Mouse (Mus musculus) testis, adult 2 months (tissue): ENCODE results near the gene Ttll3. TPM values are rescaled to one million over a fixed set of nuclear protein-coding genes. Genes with fewer than 3 reads are reported as not detected.

Experiments
- H3K27ac ChIP-seq: fragments of 200-500 bp; 2 replicates; pipeline ENCODE4 v1.5.1; 2012; ENCODE audit warnings: low read depth, low read length; ENCODE audit not compliant: control insufficient read depth, insufficient read depth
- H3K27me3 ChIP-seq: fragments of 200-500 bp; 2 replicates; pipeline ENCODE4 v1.6.1; 2012; ENCODE audit warnings: mild to moderate bottlenecking, low read length, moderate library complexity; ENCODE audit not compliant: control insufficient read depth, insufficient read depth
- H3K36me3 ChIP-seq: fragments of 200-500 bp; 2 replicates; pipeline ENCODE4 v1.6.1; 2012; ENCODE audit warnings: mild to moderate bottlenecking, low read length; ENCODE audit not compliant: control insufficient read depth, insufficient read depth
- H3K4me1 ChIP-seq: fragments of 200-500 bp; 2 replicates; pipeline ENCODE4 v1.6.1; 2012; ENCODE audit warnings: low read length; ENCODE audit not compliant: control insufficient read depth, insufficient read depth
- H3K4me3 ChIP-seq: fragments of 200-500 bp; 2 replicates; pipeline ENCODE4 v1.5.1; 2012; ENCODE audit warnings: low read depth, mild to moderate bottlenecking, low read length, moderate library complexity, mixed read lengths; ENCODE audit not compliant: control insufficient read depth
- CTCF ChIP-seq: fragments of 200-500 bp; IDR thresholded peaks from 2 replicates; pipeline ENCODE4 v1.5.1; 2012; ENCODE audit warnings: low read depth, mild to moderate bottlenecking, inconsistent platforms, low read length, moderate library complexity; ENCODE audit not compliant: control insufficient read depth, insufficient read depth, insufficient replicate concordance
- POLR2A ChIP-seq: fragments of 200-500 bp; IDR thresholded peaks from 2 replicates; pipeline ENCODE4 v1.6.1; 2012; ENCODE audit warnings: low read depth, mild to moderate bottlenecking, inconsistent platforms, low read length, moderate library complexity; ENCODE audit not compliant: control insufficient read depth
- polyA plus RNA-seq: library from polyadenylated mRNA; depleted of rRNA; stranded (reverse); fragments of >200 nt; gene quantifications from 2 replicates; pipeline ENCODE4 v1.2.3, GENCODE M21; 2012

Gene Ttll3
- polyA plus RNA-seq, 1 experiment = 133 TPM

DNA sequence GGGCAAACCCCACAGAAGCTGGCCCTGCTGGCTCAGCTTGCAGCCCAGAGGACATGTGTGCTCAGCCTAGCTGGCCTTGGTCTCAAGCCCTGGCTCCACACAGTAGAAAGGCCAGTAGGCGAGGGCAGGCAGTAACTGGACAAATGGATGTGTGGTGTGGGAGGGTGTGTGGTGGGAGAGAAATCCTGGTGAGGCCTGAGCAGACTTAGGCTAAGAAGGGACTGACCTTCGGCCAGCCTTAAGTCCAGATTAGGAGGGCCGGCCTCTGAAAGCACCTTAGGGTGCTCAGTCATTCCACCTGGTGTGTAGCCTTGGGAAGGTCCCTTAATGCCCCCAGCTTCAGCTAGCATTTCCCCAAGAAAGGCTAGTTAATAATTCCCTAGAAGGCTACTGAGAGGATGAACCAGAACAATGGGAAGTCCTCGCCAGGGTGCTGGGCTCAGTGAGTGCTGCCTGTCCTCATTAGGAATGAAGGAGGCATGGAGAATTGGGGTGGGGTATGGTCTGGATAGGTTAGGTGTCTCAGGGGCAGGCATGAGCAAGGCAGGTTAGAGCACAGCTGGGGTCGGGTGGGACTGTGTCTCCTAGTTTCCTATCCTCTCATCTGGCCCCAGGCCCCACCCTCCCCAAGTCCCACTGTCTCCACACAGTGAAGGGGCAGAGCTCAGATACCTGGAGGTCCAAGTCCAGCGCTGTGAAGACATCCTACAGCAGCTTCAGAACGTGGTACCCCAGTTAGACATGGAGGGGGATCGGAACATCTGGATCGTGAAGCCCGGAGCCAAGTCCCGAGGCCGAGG is 15.8 kb downstream of the Ttll3 start:
- H3K27ac ChIP-seq = no peak overlapping the region
- no peak overlapping the region for H3K4me3 ChIP-seq
- H3K27me3 ChIP-seq = no peaks in the 10 kb centered on the region
- H3K36me3 ChIP-seq = no peaks in the 10 kb centered on the region; the same call in 1 of the 2 replicates
- H3K4me1 ChIP-seq = no peaks in the 10 kb centered on the region
- TF ChIP-seq CTCF (no peak), POLR2A (no peak)

GRCm38 (mm10) chr6:113405483-113405882 is 16.4 kb downstream of the Ttll3 start:
- Histone ChIP-seq H3K4me3 (no peak overlapping the region), H3K36me3 (no peaks in the 10 kb centered on the region; the same call in 1 of the 2 replicates), H3K27ac (no peak overlapping the region), H3K27me3 (no peaks in the 10 kb centered on the region), H3K4me1 (no peaks in the 10 kb centered on the region)
- TF ChIP-seq POLR2A (no peak), CTCF (no peak)

- Histone ChIP-seq H3K4me1 (no peaks in the 10 kb centered on the region), H3K27me3 (no peaks in the 10 kb centered on the region), H3K27ac (no peak overlapping the region), H3K36me3 (no peaks in the 10 kb centered on the region; the same call in 1 of the 2 replicates), H3K4me3 (no peak overlapping the region)
- TF ChIP-seq POLR2A = no peak
- TF ChIP-seq CTCF = peak; percentile 47; the same call in 1 of the 2 replicates
Observed at GRCm38 (mm10) chr6:113406683-113407082, 17.6 kb downstream of the Ttll3 start.

GRCm38 (mm10) chr6:113410001-113410400 is 20.9 kb downstream of the Ttll3 start:
- Histone ChIP-seq H3K4me1 (no peaks in the 10 kb centered on the region), H3K4me3 (no peak overlapping the region), H3K27ac (no peak overlapping the region), H3K27me3 (no peaks in the 10 kb centered on the region), H3K36me3 (no peaks in the 10 kb centered on the region; the same call in 1 of the 2 replicates)
- TF ChIP-seq POLR2A (no peak), CTCF (no peak)

GRCm38 (mm10) chr6:113416416-113416815 is 27.4 kb downstream of the Ttll3 start:
- Histone ChIP-seq H3K36me3 (no peaks in the 10 kb centered on the region), H3K27ac (no peak overlapping the region), H3K4me1 (peaks cover 8% of the 10 kb centered on the region)

GRCm38 (mm10) chr6:113418441-113419198 is 29.6 kb downstream of the Ttll3 start:
- Histone ChIP-seq H3K4me3 (peak overlapping the region; percentile 95), H3K27me3 (no peaks in the 10 kb centered on the region), H3K27ac (0 out of 2 replicates have a peak overlapping the region, but pooled peaks have one; percentile 33), H3K4me1 (peaks cover 9% of the 10 kb centered on the region), H3K36me3 (no peaks in the 10 kb centered on the region)
- TF ChIP-seq CTCF = 0 out of 2 replicates have a peak, but pooled peaks have one; percentile 1
- TF ChIP-seq POLR2A = no peak

More at GRCm38 (mm10) chr6:113416416-113416815, 27.4 kb downstream of the Ttll3 start:
- TF ChIP-seq POLR2A (no peak), CTCF (no peak)
- Histone ChIP-seq H3K27me3 (no peaks in the 10 kb centered on the region), H3K4me3 (no peak overlapping the region)

- Histone ChIP-seq H3K4me1 (peaks cover 9% of the 10 kb centered on the region), H3K36me3 (no peaks in the 10 kb centered on the region), H3K27ac (0 out of 2 replicates have a peak within 1 kb of the TSS, but pooled peaks have one; percentile 33), H3K27me3 (no peaks in the 10 kb centered on the region), H3K4me3 (peak within 1 kb of the TSS; percentile 95)
- TF ChIP-seq CTCF (no peak), POLR2A (peak; percentile 61; the same call in 1 of the 2 replicates)
Observed at GRCm38 (mm10) chr6:113419199-113419587, 30.1 kb downstream of the Ttll3 start, which contains the start of gene Rpusd3. TSS of gene Rpusd3 (minus strand) at chr6:113419340.
